Mouse (Mus musculus) intestine, embryonic 14.5 days (tissue): ENCODE measurements around the gene Flt3l. TPM values are rescaled to one million over a fixed set of nuclear protein-coding genes. Genes with fewer than 3 reads are reported as not detected.
"Not testable (repeated sequence)": the region's sequence is repeated elsewhere in the genome, so short reads cannot be mapped to it uniquely, and the experiment has no call there.

ENCODE experiments used
- ATAC-seq: fragments of 200-750 bp; cut with Nextera tagmentation; replicated peaks from 2 replicates; pipeline ENCODE4 v1.8.0; 2017; ENCODE audit warnings: low read depth, moderate number of reproducible peaks, moderate TSS enrichment, moderate library complexity; ENCODE audit not compliant: low FRiP score, low TSS enrichment
- DNase-seq: peaks from one replicate; pipeline ENCODE4 v3.0.0-alpha.2; 2018; ENCODE audit warnings: low spot score
- H3K27ac ChIP-seq: fragments of 300-500 bp; sonication (generic); 2 replicates; pipeline ENCODE4 v1.5.1; 2014; ENCODE audit warnings: low read depth, mild to moderate bottlenecking, control low read depth
- H3K27me3 ChIP-seq: fragments of 300-500 bp; sonication (generic); replicated peaks from 2 replicates; pipeline ENCODE4 v1.6.1; 2014; ENCODE audit warnings: low read length, control low read depth; ENCODE audit not compliant: control insufficient read depth, insufficient read depth
- H3K36me3 ChIP-seq: fragments of 300-500 bp; sonication (generic); 2 replicates; pipeline ENCODE4 v1.6.1; 2014; ENCODE audit warnings: low read length, control low read depth; ENCODE audit not compliant: control insufficient read depth, insufficient read depth
- H3K4me1 ChIP-seq: fragments of 300-500 bp; sonication (generic); replicated peaks from 2 replicates; pipeline ENCODE4 v1.6.1; 2014; ENCODE audit warnings: low read length, control low read depth, mixed read lengths; ENCODE audit not compliant: control insufficient read depth, insufficient read depth
- H3K4me2 ChIP-seq: fragments of 300-500 bp; sonication (generic); 2 replicates; pipeline ENCODE4 v1.6.1; 2014; ENCODE audit warnings: low read length
- H3K4me3 ChIP-seq: fragments of 300-500 bp; sonication (generic); 2 replicates; pipeline ENCODE4 v1.5.1; 2014; ENCODE audit warnings: low read depth, low read length, control low read depth, mixed read lengths
- H3K9ac ChIP-seq: fragments of 300-500 bp; sonication (generic); 2 replicates; pipeline ENCODE4 v1.6.1; 2014; ENCODE audit warnings: mild to moderate bottlenecking, low read length
- H3K9me3 ChIP-seq: fragments of 300-500 bp; sonication (generic); 2 replicates; pipeline ENCODE4 v1.6.1; 2016; ENCODE audit warnings: low read length, control low read depth; ENCODE audit not compliant: control insufficient read depth
- WGBS: fragments of 180-500 bp; shearing (Covaris S2); extraction: QIAGEN DNeasy Blood & Tissue Kit; methylation state at CpG from one replicate; pipeline ENCODE4 v1.1.7; 2014; 5-methylcytosine and 5-hydroxymethylcytosine counted together
- polyA plus RNA-seq: library from polyadenylated mRNA; unstranded; fragments of >200 nt; fragmentation: Nextera tagmentation; extraction: Ambion mirVana; gene quantifications from 2 replicates; pipeline ENCODE4 v1.2.1, GENCODE M21; 2014

Gene Flt3l
- polyA plus RNA-seq, 1 experiment from 2014 or later = 2.1 TPM

- ATAC-seq (no peak), DNase-seq (no peak)
- WGBS = 24% methylated on average over 7 of the region's 7 CpGs
- Histone ChIP-seq H3K9me3 (no peaks in the 10 kb centered on the region), H3K27me3 (peaks cover 98% of the 10 kb centered on the region), H3K27ac (no peak overlapping the region), H3K36me3 (no peaks in the 10 kb centered on the region), H3K4me1 (peaks cover 9% of the 10 kb centered on the region), H3K9ac (no peak overlapping the region), H3K4me2 (no peak overlapping the region), H3K4me3 (no peak overlapping the region)
Observed at GRCm38 (mm10) chr7:45178550-45178949, 42.3 kb upstream of the Flt3l start.

- H3K36me3 ChIP-seq = no peaks in the 10 kb centered on the region
- H3K27me3 ChIP-seq = peaks cover 85% of the 10 kb centered on the region
- H3K4me3 ChIP-seq = no peak overlapping the region; the same call in 1 of the 2 replicates
- no peaks in the 10 kb centered on the region; the same call in 1 of the 2 replicates for H3K9me3 ChIP-seq
- no peak overlapping the region for H3K27ac ChIP-seq
- peak overlapping the region; percentile 31 for H3K4me2 ChIP-seq
- ATAC-seq = no peak
- peaks cover 5% of the 10 kb centered on the region for H3K4me1 ChIP-seq
- DNase-seq = no peak
- H3K9ac ChIP-seq = no peak overlapping the region
- 3% methylated on average over 31 of the region's 31 CpGs for WGBS
Observed at GRCm38 (mm10) chr7:45176356-45176755, 40.1 kb upstream of the Flt3l start.

GRCm38 (mm10) chr7:45175929-45176328 lies 39.7 kb upstream of the Flt3l start:
- no peak overlapping the region for H3K9ac ChIP-seq
- H3K27ac ChIP-seq = no peak overlapping the region
- H3K4me1 ChIP-seq = peaks cover 5% of the 10 kb centered on the region
- no peaks in the 10 kb centered on the region for H3K36me3 ChIP-seq
- peaks cover 81% of the 10 kb centered on the region for H3K27me3 ChIP-seq
- no peak overlapping the region; the same call in 1 of the 2 replicates for H3K4me3 ChIP-seq
- peak overlapping the region; percentile 31 for H3K4me2 ChIP-seq
- DNase-seq = no peak
- 2% methylated on average over 23 of the region's 23 CpGs for WGBS
- H3K9me3 ChIP-seq = no peaks in the 10 kb centered on the region; the same call in 1 of the 2 replicates
- no peak for ATAC-seq

- H3K36me3 ChIP-seq = no peaks in the 10 kb centered on the region
- 3% methylated on average over 13 of the region's 13 CpGs for WGBS
- no peak overlapping the region for H3K27ac ChIP-seq
- DNase-seq = no peak
- peaks cover 5% of the 10 kb centered on the region for H3K4me1 ChIP-seq
- H3K9ac ChIP-seq = no peak overlapping the region
- peaks cover 76% of the 10 kb centered on the region for H3K27me3 ChIP-seq
- no peak overlapping the region for H3K4me3 ChIP-seq
- peaks cover 3% of the 10 kb centered on the region for H3K9me3 ChIP-seq
- H3K4me2 ChIP-seq = no peak overlapping the region
- no peak for ATAC-seq
Observed at GRCm38 (mm10) chr7:45175398-45175797, 39.2 kb upstream of the Flt3l start.

GRCm38 (mm10) chr7:45174567-45175280 lies 38.5 kb upstream of the Flt3l start:
- ATAC-seq (0 out of 2 replicates have a peak, but pooled peaks have one; percentile 24), DNase-seq (no peak)
- H3K4me3 ChIP-seq = no peak overlapping the region
- H3K27ac ChIP-seq = no peak overlapping the region
- WGBS = 4% methylated on average over 28 of the region's 29 CpGs
- H3K9me3 ChIP-seq = peaks cover 10% of the 10 kb centered on the region
- no peak overlapping the region for H3K4me2 ChIP-seq
- H3K36me3 ChIP-seq = no peaks in the 10 kb centered on the region
- H3K4me1 ChIP-seq = peaks cover 5% of the 10 kb centered on the region
- peaks cover 72% of the 10 kb centered on the region for H3K27me3 ChIP-seq
- H3K9ac ChIP-seq = no peak overlapping the region

- Histone ChIP-seq H3K27me3 (peaks cover 72% of the 10 kb centered on the region), H3K9me3 (peaks cover 19% of the 10 kb centered on the region)
- 69% methylated on average over 1 of the region's 1 CpGs for WGBS
- not testable (repeated sequence) for H3K4me2 ChIP-seq, H3K4me3 ChIP-seq, DNase-seq, H3K4me1 ChIP-seq, ATAC-seq, H3K36me3 ChIP-seq, H3K9ac ChIP-seq, H3K27ac ChIP-seq
Observed at GRCm38 (mm10) chr7:45173772-45174171, 37.5 kb upstream of the Flt3l start.

- no peak overlapping the region for H3K9ac ChIP-seq
- ATAC-seq = no peak
- H3K27ac ChIP-seq = no peak overlapping the region
- 62% methylated on average over 7 of the region's 7 CpGs for WGBS
- peaks cover 5% of the 10 kb centered on the region for H3K4me1 ChIP-seq
- DNase-seq = no peak
- H3K9me3 ChIP-seq = peaks cover 21% of the 10 kb centered on the region
- peaks cover 72% of the 10 kb centered on the region for H3K27me3 ChIP-seq
- H3K4me2 ChIP-seq = no peak overlapping the region
- no peak overlapping the region for H3K4me3 ChIP-seq
- H3K36me3 ChIP-seq = no peaks in the 10 kb centered on the region
Observed at GRCm38 (mm10) chr7:45172974-45173373, 36.7 kb upstream of the Flt3l start.

- DNase-seq = no peak
- no peak overlapping the region for H3K4me3 ChIP-seq
- WGBS = 87% methylated on average over 3 of the region's 3 CpGs
- ATAC-seq = no peak
- no peaks in the 10 kb centered on the region for H3K4me1 ChIP-seq
- no peak overlapping the region for H3K9ac ChIP-seq
- H3K36me3 ChIP-seq = no peaks in the 10 kb centered on the region
- no peak overlapping the region for H3K27ac ChIP-seq
- H3K4me2 ChIP-seq = no peak overlapping the region
- peaks cover 72% of the 10 kb centered on the region for H3K27me3 ChIP-seq
- H3K9me3 ChIP-seq = peaks cover 21% of the 10 kb centered on the region
Observed at GRCm38 (mm10) chr7:45169495-45169894, 33.3 kb upstream of the Flt3l start.

GRCm38 (mm10) chr7:45168656-45169055 lies 32.4 kb upstream of the Flt3l start:
- no peak overlapping the region for H3K9ac ChIP-seq
- peaks cover 21% of the 10 kb centered on the region for H3K9me3 ChIP-seq
- H3K36me3 ChIP-seq = no peaks in the 10 kb centered on the region
- H3K4me3 ChIP-seq = no peak overlapping the region
- 7% methylated on average over 24 of the region's 24 CpGs for WGBS
- peaks cover 73% of the 10 kb centered on the region for H3K27me3 ChIP-seq
- no peak overlapping the region for H3K4me2 ChIP-seq
- ATAC-seq (no peak), DNase-seq (no peak)
- H3K27ac ChIP-seq = no peak overlapping the region
- H3K4me1 ChIP-seq = no peaks in the 10 kb centered on the region
